Mouse (Mus musculus): ENCODE measurements around the gene Crtc2.
"Not testable (repeated sequence)": the region's sequence is repeated elsewhere in the genome, so short reads cannot be mapped to it uniquely, and the experiment has no call there.

The Crtc2 gene

GRCm38 (mm10) chr3:90224331-90224730 lies 29.6 kb upstream of the Crtc2 start:
- CTCF ChIA-PET = interaction anchor here in 3 of 4 experiments (0.5 to 1.5 kb wide), 14 partner anchors 8 to 439 kb away, joined by 3 to 8 read pairs (median 3); partner anchors contain the start of gene Slc39a1 (in 1 of the 3)
- POLR2A ChIA-PET = interaction anchor here in 3 of 4 experiments (0.6 to 2.4 kb wide), 12 partner anchors 8 to 56 kb away, joined by 3 to 12 read pairs (median 4); partner anchors contain the start of genes Slc39a1 (in 3 of the 3), Rab13 (in 2 of the 3), Rps27 (in 2 of the 3) and Creb3l4 (in 1 of the 3)

- ChIA-PET POLR2A (interaction anchor here (0.6 to 7.0 kb wide), 51 partner anchors 9 to 282 kb away, joined by 3 to 150 read pairs (median 4); partner anchors contain the start of genes Creb3l4 (in 3 of the 4), Rab13 (in 3 of the 4), Rps27 (in 3 of the 4) and Slc39a1 (in 3 of the 4)), CTCF (interaction anchor here in 1 of 4 experiments (1.0 to 1.7 kb wide), 3 partner anchors 11 to 17 kb away, joined by 3 to 6 read pairs (median 4); partner anchors contain the start of gene Slc39a1)
Measured at GRCm38 (mm10) chr3:90231075-90231474, 22.9 kb upstream of the Crtc2 start.

- ChIA-PET CTCF (interaction anchor here in 2 of 4 experiments (0.5 to 1.7 kb wide), 6 partner anchors 12 to 478 kb away, joined by 3 to 6 read pairs (median 4); partner anchors contain the start of gene Slc39a1 (in 2 of the 2)), POLR2A (interaction anchor here (0.6 to 7.0 kb wide), 62 partner anchors 9 to 354 kb away, joined by 3 to 150 read pairs (median 4); partner anchors contain the start of genes Creb3l4 (in 3 of the 4), Gatad2b (in 3 of the 4), Rab13 (in 3 of the 4) and Rps27 (in 3 of the 4))
Measured at GRCm38 (mm10) chr3:90231507-90232333, 22.2 kb upstream of the Crtc2 start, which contains the start of gene Jtb. Gene Jtb (plus strand): TSS chr3:90231597.

- ChIA-PET CTCF (no interaction called here), POLR2A (interaction anchor here in 2 of 4 experiments (2.6 to 5.2 kb wide), 3 partner anchors 10 to 28 kb away, joined by 12 to 36 read pairs (median 15); partner anchors contain the start of genes Jtb (in 2 of the 2), Rab13 (in 1 of the 2) and Rps27 (in 1 of the 2))
Measured at GRCm38 (mm10) chr3:90241251-90241650, 12.7 kb upstream of the Crtc2 start.

DNA sequence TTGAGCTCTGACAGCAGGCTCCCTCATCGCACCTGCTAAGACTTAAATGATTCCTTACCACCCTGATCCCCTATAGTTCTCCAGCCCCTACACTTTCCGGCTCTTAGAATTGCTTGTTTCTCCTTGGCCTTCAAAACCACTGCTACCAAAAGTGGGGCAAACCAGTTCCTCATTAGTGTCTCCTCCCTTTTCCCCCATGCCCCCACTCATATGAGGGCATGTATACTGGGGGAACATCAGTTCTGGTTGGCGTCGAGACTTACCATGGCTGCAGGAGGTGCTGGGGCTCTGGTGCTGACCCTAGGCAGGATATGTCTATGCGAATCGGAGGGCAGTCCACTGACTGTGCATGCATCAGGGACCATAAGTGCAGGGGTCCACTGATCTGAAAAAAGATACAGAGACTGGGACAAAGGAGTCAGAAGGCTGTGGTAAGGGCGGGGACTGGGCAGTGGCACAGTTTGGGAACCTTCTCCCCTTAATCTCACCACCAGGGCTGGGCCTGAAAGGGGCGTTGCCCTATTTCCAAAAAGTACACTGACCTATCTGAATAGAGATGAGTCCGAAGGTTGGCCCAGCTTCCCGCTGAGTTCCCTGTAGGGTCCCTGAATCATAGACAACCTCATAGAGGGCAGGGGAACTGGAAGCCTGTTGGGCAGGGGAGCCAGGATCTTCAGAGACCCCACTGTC lies 12.1 kb upstream of the Crtc2 start:
- ChIA-PET POLR2A (interaction anchor here in 3 of 4 experiments (0.5 to 7.5 kb wide), 16 partner anchors 8 to 243 kb away, joined by 3 to 108 read pairs (median 4); partner anchors contain the start of genes Jtb (in 3 of the 3), Crtc2 (in 1 of the 3), Dennd4b (in 1 of the 3) and Hax1 (in 1 of the 3)), CTCF (no interaction called here)

GRCm38 (mm10) chr3:90242984-90243775 lies 10.8 kb upstream of the Crtc2 start, which contains the start of gene Creb3l4:
Gene Creb3l4 (minus strand): TSS chr3:90243512.
- POLR2A ChIA-PET = interaction anchor here in 3 of 4 experiments (0.6 to 7.5 kb wide), 30 partner anchors 9 to 270 kb away, joined by 3 to 108 read pairs (median 4); partner anchors contain the start of genes Jtb (in 3 of the 3), Rab13 (in 2 of the 3), Rps27 (in 2 of the 3) and Crtc2 (in 1 of the 3)
- CTCF ChIA-PET = interaction anchor here in 2 of 4 experiments (0.6 to 0.9 kb wide), 2 partner anchors 8 to 466 kb away, joined by 3 to 4 read pairs; no protein-coding TSS in a partner anchor

- ChIA-PET CTCF (interaction anchor here in 2 of 4 experiments (0.6 to 1.0 kb wide), 2 partner anchors 44 to 182 kb away, joined by 3 to 4 read pairs; no protein-coding TSS in a partner anchor), POLR2A (interaction anchor here (0.6 to 7.5 kb wide), 13 partner anchors 10 to 444 kb away, joined by 3 to 108 read pairs (median 4); partner anchors contain the start of genes Rab13 (in 2 of the 4), Rps27 (in 2 of the 4) and Jtb (in 1 of the 4))
Measured at GRCm38 (mm10) chr3:90245406-90245805, 8.6 kb upstream of the Crtc2 start.

- ChIA-PET CTCF (interaction anchor here in 3 of 4 experiments (0.6 to 1.6 kb wide), 19 partner anchors 16 to 964 kb away, joined by 3 to 8 read pairs (median 4); partner anchors contain the start of genes Dennd4b (in 1 of the 3), Jtb (in 1 of the 3), Rab13 (in 1 of the 3) and Rps27 (in 1 of the 3)), POLR2A (interaction anchor here (0.5 to 7.5 kb wide), 110 partner anchors 8 to 1976 kb away, joined by 3 to 108 read pairs (median 4); partner anchors contain the start of genes Gatad2b (in 3 of the 4), Jtb (in 3 of the 4), Rab13 (in 3 of the 4) and Rps27 (in 3 of the 4))
Measured at GRCm38 (mm10) chr3:90247630-90247959, 6.4 kb upstream of the Crtc2 start.

GRCm38 (mm10) chr3:90247960-90248745 lies 5.8 kb upstream of the Crtc2 start, which contains the start of gene Slc39a1:
Gene Slc39a1 (plus strand): TSS chr3:90248172.
- POLR2A ChIA-PET = interaction anchor here (0.5 to 7.5 kb wide), 117 partner anchors 8 to 1977 kb away, joined by 3 to 108 read pairs (median 4); partner anchors contain the start of genes Dennd4b (in 3 of the 4), Gatad2b (in 3 of the 4), Jtb (in 3 of the 4) and Rab13 (in 3 of the 4)
- CTCF ChIA-PET = interaction anchor here in 3 of 4 experiments (0.6 to 1.6 kb wide), 20 partner anchors 16 to 965 kb away, joined by 3 to 8 read pairs (median 4); partner anchors contain the start of genes Dennd4b (in 2 of the 3), Jtb (in 1 of the 3), Rab13 (in 1 of the 3) and Rps27 (in 1 of the 3)

GRCm38 (mm10) chr3:90248746-90249100 lies 5.2 kb upstream of the Crtc2 start:
- POLR2A ChIA-PET = interaction anchor here (0.5 to 7.5 kb wide), 67 partner anchors 8 to 284 kb away, joined by 3 to 108 read pairs (median 6); partner anchors contain the start of genes Dennd4b (in 3 of the 4), Gatad2b (in 3 of the 4), Jtb (in 3 of the 4) and Rab13 (in 3 of the 4)
- CTCF ChIA-PET = interaction anchor here in 2 of 4 experiments (0.6 to 1.6 kb wide), 5 partner anchors 17 to 396 kb away, joined by 3 to 8 read pairs (median 3); partner anchors contain the start of genes Dennd4b (in 1 of the 2), Rab13 (in 1 of the 2) and Rps27 (in 1 of the 2)

GRCm38 (mm10) chr3:90250791-90251190 lies 3.2 kb upstream of the Crtc2 start:
- ChIA-PET POLR2A (interaction anchor here in 3 of 4 experiments (0.6 to 1.7 kb wide), 12 partner anchors 13 to 1973 kb away, joined by 3 to 5 read pairs (median 3); partner anchors contain the start of genes Rab13 (in 1 of the 3) and Rps27 (in 1 of the 3)), CTCF (no interaction called here)

GRCm38 (mm10) chr3:90251731-90252226 lies 2.2 kb upstream of the Crtc2 start:
- POLR2A ChIA-PET = interaction anchor here in 1 of 4 experiments (0.9 to 1.7 kb wide), 5 partner anchors 14 to 40 kb away, joined by 3 to 5 read pairs (median 4); partner anchors contain the start of genes Rab13 and Rps27
- CTCF ChIA-PET = interaction anchor here in 1 of 4 experiments (0.7 kb wide), 1 partner anchor 30 kb away, joined by 3 read pairs; no protein-coding TSS in a partner anchor

- CTCF ChIA-PET = not testable (repeated sequence)
- POLR2A ChIA-PET = interaction anchor here in 1 of 4 experiments (0.7 to 1.2 kb wide), 2 partner anchors 20 to 96 kb away, joined by 4 read pairs; no protein-coding TSS in a partner anchor
Measured at GRCm38 (mm10) chr3:90252659-90253058, 1.3 kb upstream of the Crtc2 start.

- CTCF ChIA-PET = not testable (repeated sequence)
Measured at GRCm38 (mm10) chr3:90253174-90253573, 789 bp upstream of the Crtc2 start.

More at GRCm38 (mm10) chr3:90253174-90253573, 789 bp upstream of the Crtc2 start:
- POLR2A ChIA-PET = interaction anchor here in 3 of 4 experiments (0.6 to 1.2 kb wide), 12 partner anchors 9 to 267 kb away, joined by 3 to 5 read pairs (median 3); partner anchors contain the start of genes Jtb (in 2 of the 3), Creb3l4 (in 1 of the 3) and Gatad2b (in 1 of the 3)

All from embryonic stem cell, embryonic (primary cell).